Mouse (Mus musculus): ENCODE data around the gene Megf6.

Gene Megf6

GRCm38 (mm10) chr4:154213586-154213985 is 43.1 kb downstream of the Megf6 start:
- DNase-seq (ENCODE audit: low spot score), result peak; percentile 43

GRCm38 (mm10) chr4:154214075-154214474 is 43.5 kb downstream of the Megf6 start:
- DNase-seq (ENCODE audit: low spot score), result no peak

GRCm38 (mm10) chr4:154217711-154218350 is 47.3 kb downstream of the Megf6 start:
- DNase-seq (ENCODE audit: low spot score), result no peak

- no peak for DNase-seq (ENCODE audit: low spot score)
Measured at GRCm38 (mm10) chr4:154222773-154223172, 52.2 kb downstream of the Megf6 start.

GRCm38 (mm10) chr4:154224267-154224969 is 53.9 kb downstream of the Megf6 start:
- no peak for DNase-seq (ENCODE audit: low spot score)

GRCm38 (mm10) chr4:154224970-154225309 is 54.4 kb downstream of the Megf6 start:
- no peak for DNase-seq (ENCODE audit: low spot score)

- no peak for DNase-seq (ENCODE audit: low spot score)
Measured at GRCm38 (mm10) chr4:154226678-154227077, 56.1 kb downstream of the Megf6 start.

GRCm38 (mm10) chr4:154228336-154228735 is 57.8 kb downstream of the Megf6 start:
- DNase-seq (ENCODE audit: low spot score), result no peak

GRCm38 (mm10) chr4:154229569-154229968 is 59.0 kb downstream of the Megf6 start:
- no peak for DNase-seq (ENCODE audit: low spot score)

GRCm38 (mm10) chr4:154231380-154231779 is 60.9 kb downstream of the Megf6 start:
- no peak for DNase-seq (ENCODE audit: low spot score)

- no peak for DNase-seq (ENCODE audit: low spot score)
Measured at GRCm38 (mm10) chr4:154232295-154232694, 61.8 kb downstream of the Megf6 start.

- DNase-seq (ENCODE audit: low spot score), result no peak
Measured at GRCm38 (mm10) chr4:154236001-154236400, 65.5 kb downstream of the Megf6 start.

GRCm38 (mm10) chr4:154236893-154237292 is 66.4 kb downstream of the Megf6 start:
- no peak for DNase-seq (ENCODE audit: low spot score)

GRCm38 (mm10) chr4:154237306-154237705 is 66.8 kb downstream of the Megf6 start:
- DNase-seq (ENCODE audit: low spot score), result no peak

- DNase-seq (ENCODE audit: low spot score), result no peak
Measured at GRCm38 (mm10) chr4:154239199-154239598, 68.7 kb downstream of the Megf6 start.

- DNase-seq (ENCODE audit: low spot score), result no peak
Measured at GRCm38 (mm10) chr4:154240608-154241007, 70.1 kb downstream of the Megf6 start.

GRCm38 (mm10) chr4:154245342-154245741 is 74.8 kb downstream of the Megf6 start:
- no peak for DNase-seq (ENCODE audit: low spot score)

GRCm38 (mm10) chr4:154246115-154247040 is 75.8 kb downstream of the Megf6 start:
- DNase-seq (ENCODE audit: low spot score), result peak; percentile 22

- no peak for DNase-seq (ENCODE audit: low spot score)
Measured at GRCm38 (mm10) chr4:154247207-154248091, 76.9 kb downstream of the Megf6 start.

- DNase-seq (ENCODE audit: low spot score), result no peak
Measured at GRCm38 (mm10) chr4:154248092-154248805, 77.7 kb downstream of the Megf6 start.

- DNase-seq (ENCODE audit: low spot score), result no peak
Measured at GRCm38 (mm10) chr4:154249316-154249715, 78.8 kb downstream of the Megf6 start.
